Mouse (Mus musculus) C2C12 (cell line): ENCODE measurements at regions not wholly inside any gene's neighbourhood (a gene's known extent, or its start where the extent isn't known, plus 50 kb on each side); places are given as distances from the start of the nearest gene placed in this dataset.

Experiments used
- H3K27me3 ChIP-seq: one replicate; pipeline ENCODE4 v1.6.1; 2011; ENCODE audit not compliant: control insufficient read depth, insufficient read depth, insufficient read length
- H3K36me3 ChIP-seq: one replicate; pipeline ENCODE4 v1.6.1; 2011; ENCODE audit not compliant: control insufficient read depth, insufficient read depth
- H3K4me3 ChIP-seq: one replicate; pipeline ENCODE4 v1.5.1; 2011; ENCODE audit warnings: mild to moderate bottlenecking, control low read depth; ENCODE audit not compliant: poor library complexity, insufficient read depth, severe bottlenecking
- H3K79me2 ChIP-seq: one replicate; pipeline ENCODE4 v1.6.1; 2011; ENCODE audit not compliant: control insufficient read depth, insufficient read depth
- H3K79me3 ChIP-seq: one replicate; pipeline ENCODE4 v1.6.1; 2011; ENCODE audit warnings: low read depth, control low read depth
- H3ac ChIP-seq: one replicate; pipeline ENCODE3; 2011; ENCODE audit warnings: low read depth; ENCODE audit not compliant: control insufficient read depth, insufficient read length
- CEBPB ChIP-seq: IDR thresholded peaks from one replicate; pipeline ENCODE4 v1.6.1; 2011; ENCODE audit warnings: low read depth, mild to moderate bottlenecking, control low read depth, moderate library complexity
- CTCF ChIP-seq: IDR thresholded peaks from one replicate; pipeline ENCODE4 v1.5.1; 2011; ENCODE audit not compliant: control insufficient read depth, insufficient read depth, insufficient read length
- FOSL1 ChIP-seq: IDR thresholded peaks from one replicate; pipeline ENCODE4 v1.8.0; 2011; ENCODE audit warnings: mild to moderate bottlenecking, low read length; ENCODE audit not compliant: poor library complexity, insufficient read depth, severe bottlenecking
- MAX ChIP-seq: IDR thresholded peaks from one replicate; pipeline ENCODE4 v1.6.1; 2011; ENCODE audit warnings: mild to moderate bottlenecking, control low read depth
- MYOD1 ChIP-seq: IDR thresholded peaks from one replicate; pipeline ENCODE4 v1.6.1; 2011; ENCODE audit warnings: low read depth; ENCODE audit not compliant: control insufficient read depth, insufficient read length
- MYOG ChIP-seq: IDR thresholded peaks from one replicate; pipeline ENCODE4 v1.6.1; 2011; ENCODE audit not compliant: control insufficient read depth, insufficient read length; ENCODE audit errors: extremely low read depth
- USF1 ChIP-seq: IDR thresholded peaks from one replicate; pipeline ENCODE4 v1.6.1; 2011; ENCODE audit warnings: low read depth, mild to moderate bottlenecking, control low read depth, moderate library complexity

GRCm38 (mm10) chr3:61740088-61740487 is 374.3 kb upstream of the B430305J03Rik start:
- Histone ChIP-seq H3K36me3 (no peaks in the 10 kb centered on the region), H3K79me2 (no peaks in the 10 kb centered on the region), H3ac (no peak overlapping the region), H3K27me3 (no peaks in the 10 kb centered on the region), H3K4me3 (no peak overlapping the region), H3K79me3 (no peaks in the 10 kb centered on the region)
- TF ChIP-seq CEBPB (no peak), MAX (no peak), FOSL1 (no peak), CTCF (no peak), MYOD1 (no peak), MYOG (no peak), USF1 (no peak)

DNA sequence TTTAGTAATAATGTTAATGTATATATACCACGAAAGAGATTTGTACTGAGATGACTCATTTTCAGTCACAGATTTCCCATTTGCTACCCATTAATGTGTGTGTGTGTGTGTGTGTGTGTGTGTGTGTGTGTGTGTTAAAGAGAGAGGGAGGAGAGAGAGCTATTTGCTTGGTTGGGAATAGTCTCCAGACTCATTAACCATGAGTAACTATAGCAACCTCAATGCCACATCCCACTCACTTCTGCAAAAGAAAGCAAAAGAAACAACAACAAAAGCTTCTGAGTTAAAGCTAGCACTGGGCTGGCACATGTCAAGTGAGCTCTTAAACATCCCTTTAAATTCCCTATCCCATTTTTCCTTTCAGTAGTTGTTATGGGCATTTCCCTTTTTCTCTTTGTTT is 372.8 kb upstream of the B430305J03Rik start:
- Histone ChIP-seq H3K79me2 (no peaks in the 10 kb centered on the region), H3K36me3 (no peaks in the 10 kb centered on the region), H3K27me3 (no peaks in the 10 kb centered on the region), H3K79me3 (no peaks in the 10 kb centered on the region), H3K4me3 (no peak overlapping the region), H3ac (no peak overlapping the region)
- TF ChIP-seq MAX (no peak), CEBPB (no peak), MYOD1 (no peak), FOSL1 (no peak), MYOG (no peak), USF1 (no peak), CTCF (no peak)

DNA sequence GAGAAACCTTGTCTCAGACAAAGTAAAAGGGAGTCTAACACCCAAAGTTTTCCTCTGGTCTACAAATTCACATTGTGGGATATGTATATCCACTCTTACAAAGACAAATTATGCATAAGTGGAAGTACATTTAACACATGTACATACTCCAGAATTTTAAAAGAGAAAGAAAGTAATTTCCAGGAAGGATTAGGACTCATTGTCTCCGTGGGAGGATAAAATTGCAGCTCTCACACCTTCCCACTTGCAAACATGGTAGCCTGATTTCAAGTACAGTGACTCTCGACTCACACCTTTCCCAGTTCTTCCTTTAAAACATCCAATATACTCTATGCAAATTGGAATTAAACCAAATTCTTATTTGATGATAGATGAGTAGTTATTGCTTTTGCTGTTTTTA is 351.0 kb upstream of the B430305J03Rik start:
- Histone ChIP-seq H3K79me2 (no peaks in the 10 kb centered on the region), H3K4me3 (no peak overlapping the region), H3K79me3 (no peaks in the 10 kb centered on the region), H3ac (no peak overlapping the region), H3K36me3 (no peaks in the 10 kb centered on the region), H3K27me3 (no peaks in the 10 kb centered on the region)
- TF ChIP-seq MYOG (no peak), MYOD1 (no peak), CTCF (no peak), USF1 (no peak), MAX (no peak), FOSL1 (no peak), CEBPB (no peak)

- no peak for TF ChIP-seq MYOD1
- no peak for TF ChIP-seq MAX
- no peak for TF ChIP-seq MYOG
- TF ChIP-seq FOSL1: no peak
- TF ChIP-seq USF1: no peak
- no peak for TF ChIP-seq CTCF
- no peak for TF ChIP-seq CEBPB
- H3K79me3 ChIP-seq: no peaks in the 10 kb centered on the region
- H3K27me3 ChIP-seq: no peaks in the 10 kb centered on the region
- no peaks in the 10 kb centered on the region for H3K79me2 ChIP-seq
- H3K4me3 ChIP-seq: no peak overlapping the region
- no peak overlapping the region for H3ac ChIP-seq
- H3K36me3 ChIP-seq: no peaks in the 10 kb centered on the region
Observed at GRCm38 (mm10) chr3:61687933-61688705, 322.4 kb upstream of the B430305J03Rik start.

GRCm38 (mm10) chr3:61670874-61671273 is 305.1 kb upstream of the B430305J03Rik start:
- no peak for TF ChIP-seq MYOG
- no peak for TF ChIP-seq CTCF
- TF ChIP-seq USF1: no peak
- TF ChIP-seq MAX: no peak
- TF ChIP-seq MYOD1: no peak
- no peak for TF ChIP-seq FOSL1
- no peak for TF ChIP-seq CEBPB
- Histone ChIP-seq H3ac (no peak overlapping the region), H3K27me3 (no peaks in the 10 kb centered on the region), H3K4me3 (no peak overlapping the region), H3K36me3 (no peaks in the 10 kb centered on the region), H3K79me2 (no peaks in the 10 kb centered on the region), H3K79me3 (no peaks in the 10 kb centered on the region)

GRCm38 (mm10) chr3:61656143-61656542 is 290.4 kb upstream of the B430305J03Rik start:
- Histone ChIP-seq H3K27me3 (no peaks in the 10 kb centered on the region), H3K79me2 (no peaks in the 10 kb centered on the region), H3ac (no peak overlapping the region), H3K79me3 (no peaks in the 10 kb centered on the region), H3K36me3 (no peaks in the 10 kb centered on the region), H3K4me3 (no peak overlapping the region)
- no peak for TF ChIP-seq CTCF
- no peak for TF ChIP-seq MYOG
- TF ChIP-seq MYOD1: no peak
- TF ChIP-seq CEBPB: no peak
- TF ChIP-seq MAX: no peak
- no peak for TF ChIP-seq FOSL1
- no peak for TF ChIP-seq USF1
